Mouse (Mus musculus): Measurements from ENCODE around the gene Tmem51.
"Not testable (repeated sequence)": the region's sequence is repeated elsewhere in the genome, so short reads cannot be mapped to it uniquely, and the experiment has no call there.

Tmem51 gene

GRCm38 (mm10) chr4:142026965-142027364, 57.1 kb downstream of the Tmem51 start:
- in situ Hi-C loops (cut with MboI, MseI): no loop called here

DNA sequence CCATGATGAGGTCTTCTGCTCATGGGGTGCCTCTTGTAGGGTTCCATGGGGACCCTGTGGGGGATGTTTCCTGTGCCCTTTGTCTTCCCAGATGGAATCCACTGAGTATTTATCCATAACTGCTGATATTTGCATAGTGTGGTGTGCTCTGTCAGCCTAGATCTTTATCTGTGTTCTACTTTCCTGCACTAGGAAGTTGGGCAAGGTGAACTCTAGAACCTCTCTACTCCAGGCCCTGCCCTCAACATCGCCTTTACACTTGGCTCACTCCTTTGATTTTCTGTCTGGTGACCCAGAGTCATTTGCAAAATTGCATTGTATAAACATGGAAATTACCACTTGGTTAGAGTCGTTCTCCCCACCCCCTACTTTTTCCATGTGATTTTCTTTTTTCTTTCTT, 59.6 kb downstream of the Tmem51 start:
- in situ Hi-C loops (cut with MboI, MseI): no loop called here

DNA sequence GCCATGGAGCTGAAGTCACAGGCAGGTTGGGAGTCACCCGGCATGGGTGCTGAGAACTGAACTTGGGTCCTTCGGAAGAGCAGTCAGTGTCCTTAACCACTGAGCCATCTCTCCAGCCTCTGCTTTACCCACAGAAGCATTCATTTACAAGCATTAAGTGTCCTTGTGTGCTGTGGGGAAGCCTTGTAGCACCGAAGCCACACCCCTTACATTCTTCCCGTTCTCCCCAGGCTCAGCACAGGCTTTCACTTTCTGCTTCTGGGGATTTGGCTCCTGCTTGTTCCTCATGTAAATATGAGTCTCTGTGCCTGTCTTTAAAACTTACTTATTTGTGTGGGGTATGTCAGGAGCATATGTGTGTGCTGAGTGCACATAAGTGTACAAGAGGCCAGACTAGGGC, 60.9 kb downstream of the Tmem51 start:
- in situ Hi-C loops (cut with MboI, MseI): no loop called here

- in situ Hi-C loops (cut with MboI, MseI): no loop called here
Measured at GRCm38 (mm10) chr4:142017686-142018085, 66.4 kb downstream of the Tmem51 start.

DNA sequence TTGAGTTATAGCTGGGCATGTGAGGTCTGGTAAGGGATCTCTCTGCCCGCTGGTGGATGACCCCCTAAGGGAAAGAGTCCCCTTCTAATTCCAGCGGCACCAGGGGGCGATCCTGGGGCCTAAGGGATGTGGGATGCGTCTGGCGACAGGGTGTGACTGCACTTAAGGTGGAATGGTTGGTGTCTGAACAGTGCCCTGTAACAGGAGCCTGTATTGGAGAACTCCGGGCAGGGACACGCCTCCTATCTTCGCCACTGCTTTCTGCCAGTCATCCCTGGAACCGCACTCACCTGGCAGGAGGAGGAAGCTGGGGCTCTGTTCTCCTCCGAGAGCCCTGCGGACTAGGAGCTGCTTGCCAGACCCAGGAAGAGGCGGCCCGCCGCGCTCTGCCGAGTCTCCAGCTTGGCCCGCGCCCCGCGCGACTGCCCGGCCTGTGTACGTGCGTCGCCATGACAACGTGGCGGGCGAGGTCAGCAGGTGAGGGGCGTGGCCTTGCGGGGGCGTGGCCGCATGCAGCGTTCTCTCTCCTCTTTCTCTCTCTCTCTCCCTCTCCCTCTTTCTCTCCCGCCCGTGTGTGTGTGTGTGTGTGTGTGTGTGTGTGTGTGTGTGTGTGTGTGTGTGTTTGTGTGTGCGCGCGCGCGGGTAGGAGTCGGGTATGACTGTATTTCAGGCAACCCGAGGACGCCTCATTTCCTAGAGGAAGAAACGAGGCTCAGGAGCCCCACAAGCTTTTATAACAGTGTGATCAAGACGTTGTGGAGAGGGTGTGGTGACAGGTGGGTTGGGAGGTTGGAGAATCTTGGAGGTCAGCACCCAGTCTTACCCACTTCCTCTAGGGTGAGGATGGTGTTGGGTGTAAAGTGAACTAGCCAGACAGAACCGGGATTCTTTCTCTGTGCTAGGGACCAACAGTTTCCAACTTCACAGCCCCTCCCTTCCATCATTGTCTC, 69.2 kb downstream of the Tmem51 start, which contains the start of gene Fhad1:
TSS of gene Fhad1 (minus strand) at position 424 of the 950 bp plus-strand sequence.
- in situ Hi-C loops (cut with MboI, MseI): no loop called here

DNA sequence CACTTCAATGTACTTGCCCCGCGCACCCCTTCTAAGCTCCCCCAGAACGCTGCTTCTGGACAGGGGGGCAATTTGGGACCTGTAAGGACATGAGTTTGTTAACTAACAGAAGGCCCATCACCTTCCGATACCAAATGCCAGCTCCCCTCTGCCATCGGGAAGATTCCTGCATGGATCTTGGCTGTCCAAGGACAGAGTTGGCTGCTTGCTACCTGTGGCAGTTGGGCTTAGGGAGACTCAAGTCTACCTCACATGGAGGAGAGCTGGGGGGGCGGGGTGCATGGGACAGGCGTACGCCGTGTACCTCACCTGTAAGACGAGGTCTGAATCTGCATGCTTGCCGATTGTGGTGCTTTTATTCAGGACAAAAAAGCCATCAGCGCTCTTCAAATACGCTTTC, 72.9 kb downstream of the Tmem51 start:
- in situ Hi-C loops (cut with MboI, MseI): no loop called here

GRCm38 (mm10) chr4:142010441-142010840, 73.7 kb downstream of the Tmem51 start:
- in situ Hi-C loops (cut with MboI, MseI): no loop called here

GRCm38 (mm10) chr4:142008206-142008605, 75.9 kb downstream of the Tmem51 start:
- in situ Hi-C loops (cut with MboI, MseI): loop anchor here (5.0 kb wide), 1 partner anchor 134 kb away; no protein-coding TSS in a partner anchor

GRCm38 (mm10) chr4:142000581-142000980, 83.5 kb downstream of the Tmem51 start:
- in situ Hi-C loops (cut with MboI, MseI): loop anchor here (5.0 kb wide), 1 partner anchor 97 kb away; no protein-coding TSS in a partner anchor

GRCm38 (mm10) chr4:141999494-142000074, 84.5 kb downstream of the Tmem51 start:
- in situ Hi-C loops (cut with MboI, MseI): loop anchor here (5.0 kb wide), 1 partner anchor 98 kb away; no protein-coding TSS in a partner anchor

DNA sequence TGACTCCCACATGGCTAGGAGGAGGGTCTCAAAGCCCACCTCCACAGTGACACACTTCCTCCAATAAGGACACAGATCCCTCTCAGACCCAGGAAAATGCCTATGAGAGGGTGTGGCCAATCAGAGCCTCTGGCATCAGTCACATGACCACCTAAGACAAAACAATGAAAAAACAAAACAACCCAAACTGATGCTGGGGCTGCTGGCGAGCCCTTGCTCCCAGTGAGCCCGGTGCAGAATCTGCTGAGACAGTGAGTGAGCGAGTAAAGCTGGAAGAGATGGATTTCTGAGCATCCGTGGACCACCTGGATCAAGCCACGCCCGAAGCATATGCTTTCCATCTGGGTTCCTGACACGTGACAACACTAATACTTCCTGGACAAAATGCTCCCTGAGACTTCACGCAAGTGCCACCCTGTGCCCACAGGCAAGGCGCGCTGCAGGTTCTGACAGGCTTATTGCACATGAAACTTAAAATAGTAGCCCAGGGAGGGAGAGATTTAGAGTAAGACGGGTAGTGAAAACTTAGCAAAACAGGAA, 85.8 kb downstream of the Tmem51 start:
- in situ Hi-C loops (cut with MboI, MseI): no loop called here

GRCm38 (mm10) chr4:141996880-141997279, 87.2 kb downstream of the Tmem51 start:
- in situ Hi-C loops (cut with MboI, MseI): no loop called here

- in situ Hi-C loops (cut with MboI, MseI): no loop called here
Measured at GRCm38 (mm10) chr4:141996086-141996485, 88.0 kb downstream of the Tmem51 start.

DNA sequence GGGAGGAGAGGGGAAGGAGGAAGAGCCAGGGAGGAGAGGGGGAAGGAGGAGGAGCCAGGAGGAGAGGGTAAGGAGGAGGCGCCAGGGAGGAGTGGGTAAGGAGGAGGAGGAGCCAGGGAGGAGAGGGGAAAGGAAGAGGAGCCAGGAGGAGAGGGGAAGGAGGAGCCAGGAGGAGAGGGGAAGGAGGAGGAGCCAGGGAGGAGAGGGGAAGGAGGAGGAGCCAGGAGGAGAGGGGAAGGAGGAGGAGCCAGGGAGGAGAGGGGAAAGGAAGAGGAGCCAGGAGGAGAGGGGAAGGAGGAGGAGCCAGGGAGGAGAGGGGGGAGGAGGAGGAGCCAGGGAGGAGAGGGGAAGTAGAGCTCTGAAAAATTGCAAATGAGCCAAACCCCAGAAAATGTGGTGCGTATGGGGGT, 90.0 kb downstream of the Tmem51 start:
- in situ Hi-C loops (cut with MboI, MseI): not testable (repeated sequence)

DNA sequence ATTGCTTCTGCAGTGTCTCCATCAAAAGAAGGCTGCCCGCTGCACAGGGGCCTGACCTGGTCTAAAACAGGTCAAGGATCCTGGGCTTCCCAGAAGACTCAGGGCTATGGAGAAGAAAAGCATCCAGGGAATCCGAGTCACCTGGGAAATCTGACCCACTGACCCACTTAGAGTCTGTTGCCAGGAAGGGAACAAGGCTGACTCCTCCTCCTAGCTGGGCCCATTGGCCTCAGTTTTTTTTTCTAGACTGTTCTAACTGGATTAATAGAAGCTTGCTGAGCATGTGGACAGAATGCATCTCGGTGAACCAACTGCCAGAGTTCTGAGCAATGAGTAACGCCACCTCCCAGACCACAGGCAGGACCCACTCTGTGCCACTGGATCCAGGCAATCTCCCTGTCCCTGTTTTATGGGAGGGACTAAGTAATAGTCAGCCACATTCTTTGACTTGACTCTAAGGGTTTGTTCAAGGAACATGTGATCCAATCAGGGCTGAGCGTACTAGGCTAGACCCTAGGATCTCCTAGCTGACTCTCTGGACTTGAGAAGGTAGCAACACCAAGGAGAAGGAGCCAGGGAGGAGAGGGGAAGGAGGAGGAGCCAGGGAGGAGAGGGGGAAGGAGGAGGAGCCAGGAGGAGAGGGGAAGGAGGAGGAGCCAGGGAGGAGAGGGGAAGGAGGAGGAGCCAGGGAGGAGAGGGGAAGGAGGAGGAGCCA, 90.6 kb downstream of the Tmem51 start:
- in situ Hi-C loops (cut with MboI, MseI): no loop called here

DNA sequence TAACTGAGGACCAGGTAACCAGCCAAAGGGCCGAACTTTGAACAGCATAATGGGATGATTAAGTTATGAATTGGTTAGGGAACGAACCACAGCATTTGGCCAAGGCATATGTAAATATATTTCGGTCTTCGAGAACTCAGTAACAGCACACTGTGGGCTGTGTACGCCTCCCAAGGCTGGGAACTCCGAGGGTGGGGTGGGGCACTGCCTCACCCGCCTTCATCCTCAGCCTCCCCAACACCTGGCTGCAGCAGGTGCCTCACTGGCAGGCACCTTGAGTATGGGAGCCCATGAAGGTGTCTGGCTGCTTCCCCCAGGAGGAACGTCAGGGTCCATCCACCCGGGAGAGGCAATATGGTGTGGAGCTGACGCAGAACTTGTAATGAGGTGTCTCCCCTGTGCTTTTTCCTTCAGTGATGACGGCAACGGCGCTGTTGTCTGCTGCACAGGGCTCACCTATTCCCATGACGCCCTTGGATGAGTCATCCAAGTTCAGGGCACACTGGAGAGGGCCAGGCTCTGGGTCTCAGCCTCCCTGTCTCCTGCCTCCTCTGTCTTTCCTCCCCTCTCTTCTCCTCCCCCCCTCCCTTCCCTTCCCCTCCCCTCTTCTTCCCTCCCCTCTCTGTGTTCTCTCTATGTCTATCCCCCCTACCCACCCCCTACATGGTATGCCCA, 91.4 kb downstream of the Tmem51 start:
- in situ Hi-C loops (cut with MboI, MseI): no loop called here

DNA sequence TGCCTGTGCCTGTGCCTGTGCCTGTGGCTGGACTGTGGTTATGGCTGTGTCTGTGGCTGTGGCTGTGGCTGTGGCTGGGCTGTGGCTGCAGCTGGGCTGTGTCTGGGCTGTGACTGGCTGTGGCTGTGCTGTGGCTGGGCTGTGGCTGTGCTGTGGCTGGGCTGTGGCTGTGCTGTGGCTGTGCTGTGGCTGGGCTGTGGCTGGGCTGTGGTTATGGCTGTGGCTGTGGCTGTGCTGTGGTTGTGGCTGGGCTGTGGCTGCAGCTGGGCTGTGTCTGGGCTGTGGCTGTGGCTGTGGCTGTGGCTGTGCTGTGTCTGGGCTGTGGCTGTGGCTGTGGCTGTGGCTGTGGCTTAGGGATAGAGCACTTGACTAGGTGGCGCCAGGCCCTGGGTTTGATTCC, 95.9 kb downstream of the Tmem51 start:
- in situ Hi-C loops (cut with MboI, MseI): no loop called here

- in situ Hi-C loops (cut with MboI, MseI): no loop called here
Measured at GRCm38 (mm10) chr4:141983689-141984088, 100.4 kb downstream of the Tmem51 start.

DNA sequence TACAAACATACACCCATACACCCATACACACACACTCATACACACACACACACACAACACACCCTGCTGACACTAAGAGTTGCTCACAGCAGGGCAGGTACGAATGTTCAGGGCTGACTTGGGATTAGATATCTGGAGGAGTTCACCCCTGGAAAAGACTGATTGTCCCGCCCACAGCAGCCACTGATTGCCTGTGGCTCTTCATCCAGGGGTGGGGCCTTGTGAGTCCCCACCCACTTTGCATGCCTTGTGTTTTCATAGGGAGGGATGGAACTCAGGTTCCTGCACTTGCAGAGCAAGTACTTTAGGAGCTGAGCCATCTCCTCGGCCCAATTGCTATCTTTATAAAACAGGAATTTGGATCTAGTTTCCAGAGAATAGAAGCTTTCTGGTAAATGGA, 102.6 kb downstream of the Tmem51 start:
- in situ Hi-C loops (cut with MboI, MseI): no loop called here

All from regulatory T cell (primary cell).